Mouse (Mus musculus): ENCODE data around the gene Gli2. TPM values are rescaled to one million over a fixed set of nuclear protein-coding genes. Genes with fewer than 3 reads are reported as not detected.

The Gli2 gene
- polyA plus RNA-seq, 1 experiment, result not detected

DNA sequence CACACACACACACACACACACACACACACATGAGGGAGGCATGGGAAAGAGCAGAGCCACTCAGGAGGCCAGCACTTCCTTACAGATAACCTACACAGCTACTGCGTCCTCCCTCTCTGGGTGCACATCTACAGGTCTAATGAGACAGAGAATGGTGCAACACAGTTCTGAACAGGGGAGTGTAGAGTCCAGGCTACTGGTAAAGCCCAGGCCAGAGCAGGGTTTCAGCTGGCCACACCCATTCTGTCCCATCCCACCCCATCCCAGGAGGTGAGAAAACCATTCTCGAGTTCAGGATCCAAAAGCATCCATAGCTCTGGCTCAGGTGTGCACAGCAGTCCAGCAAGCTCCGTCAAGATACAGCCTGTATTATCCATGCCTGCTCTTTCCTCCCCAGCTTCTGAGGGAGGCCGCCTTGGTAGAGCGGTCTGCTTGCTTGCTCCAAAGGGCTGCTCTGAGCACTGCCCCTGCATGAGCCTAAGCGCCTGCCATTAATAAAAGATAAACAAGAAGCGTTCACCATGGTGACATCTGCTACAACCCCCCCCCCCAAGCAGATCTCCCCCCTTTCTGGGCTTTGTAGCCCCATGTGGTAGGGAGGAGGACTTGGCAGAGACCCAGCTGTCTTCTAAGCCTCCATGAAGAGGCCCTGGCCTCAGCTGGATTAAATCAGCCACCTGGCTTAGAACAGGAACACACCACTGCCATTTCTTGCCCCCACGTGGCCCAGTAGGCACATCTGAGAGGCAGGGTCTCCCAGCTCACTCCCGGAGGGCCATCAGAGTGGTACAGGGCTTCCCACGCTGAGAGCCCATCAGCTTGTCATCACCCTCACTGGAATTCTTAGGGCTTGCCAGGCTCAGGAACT lies 98.8 kb downstream of the Gli2 start:
- H3K27ac ChIP-seq (ENCODE audit: insufficient read depth, low read depth, low read length), result no peak overlapping the region
- TF ChIP-seq POLR2A (IDR thresholded peaks at IDR 0.05; ENCODE audit: borderline replicate concordance, low read depth, low read length) (no peak), CTCF (IDR thresholded peaks at IDR 0.05; ENCODE audit: low read depth, low read length) (no peak)
- no peaks in the 10 kb centered on the region for H3K4me1 ChIP-seq (ENCODE audit: control insufficient read depth, insufficient read depth, low read length)
- H3K4me3 ChIP-seq (ENCODE audit: insufficient read depth, low read length), result no peak overlapping the region

DNA sequence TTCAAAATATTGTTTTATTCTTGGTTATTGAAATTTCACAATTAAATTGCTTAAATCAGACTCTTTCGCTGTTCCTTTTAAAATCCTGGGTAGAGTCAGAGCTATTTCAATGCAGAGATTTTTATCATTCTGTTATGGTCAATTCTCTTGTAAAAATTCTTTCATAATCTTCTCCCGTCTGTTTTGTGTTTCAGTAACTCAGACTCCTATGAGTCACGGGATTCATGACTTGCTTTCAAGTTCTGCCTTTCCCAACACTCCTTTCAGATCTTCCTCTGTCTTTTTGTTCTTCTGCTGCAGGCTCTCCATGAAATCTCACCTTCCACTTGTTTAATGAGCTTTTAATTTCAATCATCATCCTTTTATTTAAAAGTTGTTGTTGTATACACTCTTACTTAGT lies 100.4 kb downstream of the Gli2 start:
- H3K4me3 ChIP-seq (ENCODE audit: insufficient read depth, low read length), result no peak overlapping the region
- TF ChIP-seq POLR2A (IDR thresholded peaks at IDR 0.05; ENCODE audit: borderline replicate concordance, low read depth, low read length) (no peak), CTCF (IDR thresholded peaks at IDR 0.05; ENCODE audit: low read depth, low read length) (no peak)
- no peak overlapping the region for H3K27ac ChIP-seq (ENCODE audit: insufficient read depth, low read depth, low read length)
- no peaks in the 10 kb centered on the region for H3K4me1 ChIP-seq (ENCODE audit: control insufficient read depth, insufficient read depth, low read length)

GRCm38 (mm10) chr1:118952318-118952717 lies 101.1 kb downstream of the Gli2 start:
- TF ChIP-seq POLR2A (IDR thresholded peaks at IDR 0.05; ENCODE audit: borderline replicate concordance, low read depth, low read length) (no peak), CTCF (IDR thresholded peaks at IDR 0.05; ENCODE audit: low read depth, low read length) (no peak)
- H3K4me1 ChIP-seq (ENCODE audit: control insufficient read depth, insufficient read depth, low read length), result no peaks in the 10 kb centered on the region
- no peak overlapping the region for H3K27ac ChIP-seq (ENCODE audit: insufficient read depth, low read depth, low read length)
- no peak overlapping the region for H3K4me3 ChIP-seq (ENCODE audit: insufficient read depth, low read length)

DNA sequence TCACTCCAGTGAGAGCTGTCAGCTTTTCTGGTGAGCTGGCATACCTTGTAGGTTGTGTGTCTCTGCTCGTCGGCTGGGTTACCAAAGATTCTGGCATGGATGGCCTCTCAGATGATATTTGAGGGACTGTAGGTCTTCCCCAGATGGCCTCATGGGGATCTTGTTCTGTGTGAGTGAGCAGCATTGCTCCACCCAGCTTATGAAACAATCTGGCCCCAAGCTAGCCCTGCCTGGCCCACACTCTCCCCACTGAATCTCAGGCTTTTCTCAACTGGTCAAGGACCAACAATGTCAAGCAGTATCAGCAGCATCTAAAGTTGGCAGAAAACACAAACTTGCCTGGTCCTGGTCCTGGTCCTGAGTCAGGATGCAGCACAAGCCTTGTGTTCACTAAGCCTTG lies 105.0 kb downstream of the Gli2 start:
- no peak for TF ChIP-seq POLR2A (IDR thresholded peaks at IDR 0.05; ENCODE audit: borderline replicate concordance, low read depth, low read length)
- no peak for TF ChIP-seq CTCF (IDR thresholded peaks at IDR 0.05; ENCODE audit: low read depth, low read length)
- H3K27ac ChIP-seq (ENCODE audit: insufficient read depth, low read depth, low read length), result no peak overlapping the region

GRCm38 (mm10) chr1:118947221-118947620 lies 106.2 kb downstream of the Gli2 start:
- no peak for TF ChIP-seq CTCF (IDR thresholded peaks at IDR 0.05; ENCODE audit: low read depth, low read length)
- TF ChIP-seq POLR2A (IDR thresholded peaks at IDR 0.05; ENCODE audit: borderline replicate concordance, low read depth, low read length), result no peak
- Histone ChIP-seq H3K27ac (ENCODE audit: insufficient read depth, low read depth, low read length) (no peak overlapping the region), H3K4me3 (ENCODE audit: insufficient read depth, low read length) (no peak overlapping the region), H3K4me1 (ENCODE audit: control insufficient read depth, insufficient read depth, low read length) (no peaks in the 10 kb centered on the region)

More for the DNA sequence above, 105.0 kb downstream of the Gli2 start:
- H3K4me3 ChIP-seq (ENCODE audit: insufficient read depth, low read length), result no peak overlapping the region
- no peaks in the 10 kb centered on the region for H3K4me1 ChIP-seq (ENCODE audit: control insufficient read depth, insufficient read depth, low read length)

DNA sequence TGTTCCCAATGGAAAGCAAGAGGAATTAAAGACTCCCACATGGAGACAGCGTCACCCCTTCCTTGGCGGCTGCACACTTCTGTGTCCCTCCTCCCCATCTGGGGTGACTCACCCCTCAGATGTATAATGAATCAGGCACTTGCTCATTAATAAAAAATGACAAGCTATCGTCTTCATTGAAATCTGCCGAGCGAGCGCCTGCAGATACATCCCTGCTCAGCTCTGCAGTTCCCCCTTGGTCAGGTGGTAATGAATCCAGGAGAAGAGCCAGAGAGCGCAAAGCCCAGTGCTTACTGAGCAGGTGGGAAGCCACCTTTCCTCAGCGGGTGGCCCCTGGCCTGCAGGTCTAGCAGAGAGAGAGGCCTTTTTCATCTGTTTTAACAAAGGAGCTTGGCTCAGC lies 112.1 kb downstream of the Gli2 start:
- TF ChIP-seq POLR2A (IDR thresholded peaks at IDR 0.05; ENCODE audit: borderline replicate concordance, low read depth, low read length) (no peak), CTCF (IDR thresholded peaks at IDR 0.05; ENCODE audit: low read depth, low read length) (no peak)
- Histone ChIP-seq H3K27ac (ENCODE audit: insufficient read depth, low read depth, low read length) (no peak overlapping the region), H3K4me3 (ENCODE audit: insufficient read depth, low read length) (no peak overlapping the region), H3K4me1 (ENCODE audit: control insufficient read depth, insufficient read depth, low read length) (no peaks in the 10 kb centered on the region)

DNA sequence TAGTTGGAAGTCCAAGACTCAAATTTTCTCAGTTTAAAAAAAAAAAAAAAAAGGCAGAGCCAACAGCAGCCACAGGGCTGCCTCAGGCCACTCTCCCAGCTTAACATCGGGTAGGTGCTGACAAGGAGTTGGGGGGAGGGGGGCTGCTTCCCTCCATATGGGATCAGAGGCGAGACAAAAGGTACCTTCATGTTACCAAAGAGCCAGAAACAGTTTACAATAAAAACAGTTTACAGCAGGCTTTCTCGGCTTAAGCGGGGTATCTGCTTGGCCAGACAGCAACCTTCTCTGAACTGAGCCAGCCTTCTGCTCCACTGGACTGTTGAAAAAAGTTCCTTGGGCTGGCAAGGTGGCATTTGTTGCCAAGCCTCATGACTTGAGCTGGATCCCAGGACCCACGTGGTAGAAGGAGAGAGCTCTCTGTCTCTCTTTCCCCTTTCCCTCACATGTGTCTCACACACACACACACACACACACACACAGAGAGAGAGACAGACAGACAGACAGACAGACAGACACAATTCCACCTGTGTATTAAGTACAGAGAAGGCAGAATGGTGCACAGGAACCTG lies 113.1 kb downstream of the Gli2 start:
- no peak overlapping the region for H3K4me3 ChIP-seq (ENCODE audit: insufficient read depth, low read length)
- H3K27ac ChIP-seq (ENCODE audit: insufficient read depth, low read depth, low read length), result no peak overlapping the region
- TF ChIP-seq CTCF (IDR thresholded peaks at IDR 0.05; ENCODE audit: low read depth, low read length) (no peak), POLR2A (IDR thresholded peaks at IDR 0.05; ENCODE audit: borderline replicate concordance, low read depth, low read length) (no peak)
- H3K4me1 ChIP-seq (ENCODE audit: control insufficient read depth, insufficient read depth, low read length), result no peaks in the 10 kb centered on the region

GRCm38 (mm10) chr1:118938206-118938605 lies 115.2 kb downstream of the Gli2 start:
- H3K4me1 ChIP-seq (ENCODE audit: control insufficient read depth, insufficient read depth, low read length), result no peaks in the 10 kb centered on the region
- H3K4me3 ChIP-seq (ENCODE audit: insufficient read depth, low read length), result no peak overlapping the region
- TF ChIP-seq POLR2A (IDR thresholded peaks at IDR 0.05; ENCODE audit: borderline replicate concordance, low read depth, low read length) (no peak), CTCF (IDR thresholded peaks at IDR 0.05; ENCODE audit: low read depth, low read length) (no peak)
- no peak overlapping the region for H3K27ac ChIP-seq (ENCODE audit: insufficient read depth, low read depth, low read length)

GRCm38 (mm10) chr1:118936108-118936507 lies 117.3 kb downstream of the Gli2 start:
- Histone ChIP-seq H3K4me3 (ENCODE audit: insufficient read depth, low read length) (no peak overlapping the region), H3K27ac (ENCODE audit: insufficient read depth, low read depth, low read length) (no peak overlapping the region), H3K4me1 (ENCODE audit: control insufficient read depth, insufficient read depth, low read length) (no peaks in the 10 kb centered on the region)
- TF ChIP-seq POLR2A (IDR thresholded peaks at IDR 0.05; ENCODE audit: borderline replicate concordance, low read depth, low read length), result no peak
- TF ChIP-seq CTCF (IDR thresholded peaks at IDR 0.05; ENCODE audit: low read depth, low read length), result no peak

GRCm38 (mm10) chr1:118935518-118935917 lies 117.9 kb downstream of the Gli2 start:
- no peak for TF ChIP-seq POLR2A (IDR thresholded peaks at IDR 0.05; ENCODE audit: borderline replicate concordance, low read depth, low read length)
- TF ChIP-seq CTCF (IDR thresholded peaks at IDR 0.05; ENCODE audit: low read depth, low read length), result no peak
- Histone ChIP-seq H3K27ac (ENCODE audit: insufficient read depth, low read depth, low read length) (no peak overlapping the region), H3K4me3 (ENCODE audit: insufficient read depth, low read length) (no peak overlapping the region), H3K4me1 (ENCODE audit: control insufficient read depth, insufficient read depth, low read length) (no peaks in the 10 kb centered on the region)
